Mouse (Mus musculus) retina, adult 2 months (tissue): ENCODE results near the gene Bmf.

Experiments used
- DNase-seq: peaks from one replicate; pipeline ENCODE4 v3.0.0-alpha.2; 2012; ENCODE audit warnings: low read depth, low spot score

The Bmf gene

DNA sequence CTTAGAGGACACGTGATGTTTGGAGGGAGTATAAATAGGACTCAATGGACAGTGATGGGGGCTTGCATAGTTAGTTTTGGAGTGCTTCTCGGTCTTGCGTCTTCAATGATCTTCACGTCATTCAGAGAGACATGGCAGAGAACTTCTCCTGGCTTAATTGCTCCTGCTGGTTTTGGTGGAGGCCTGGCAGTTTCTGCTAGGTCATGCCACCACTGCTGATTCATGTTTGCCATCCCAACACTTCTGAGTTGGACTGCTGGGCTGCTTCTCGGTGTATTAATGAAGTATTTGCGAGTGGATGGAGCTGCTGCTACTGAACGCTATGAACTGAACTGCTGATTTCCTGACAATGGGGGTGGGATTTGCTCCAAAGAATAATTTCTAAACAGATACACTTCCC, 68.6 kb downstream of the Bmf start:
- no peak for DNase-seq

DNA sequence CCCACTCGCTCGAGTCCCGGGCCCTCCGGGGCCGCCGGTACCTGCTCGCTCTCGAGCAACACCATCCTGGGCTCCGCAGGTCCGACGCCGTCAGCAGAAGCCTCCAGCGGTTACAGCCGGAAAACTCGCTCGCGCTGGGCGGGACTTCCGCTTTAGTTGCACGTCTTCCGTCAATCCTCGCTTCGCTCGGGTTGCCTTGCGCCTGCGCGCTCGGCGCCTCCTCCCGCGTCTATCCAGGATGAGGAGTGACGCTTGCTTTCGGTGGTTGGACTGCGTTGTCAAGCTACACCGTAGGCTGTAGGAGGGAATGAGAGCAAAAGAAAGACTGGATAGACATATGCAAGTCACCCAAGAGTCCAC, 70.0 kb downstream of the Bmf start, which contains the start of gene Srp14:
Gene Srp14, minus strand, starts transcription at position 162 of the 360 bp plus-strand sequence.
- peak; percentile 90 for DNase-seq

DNA sequence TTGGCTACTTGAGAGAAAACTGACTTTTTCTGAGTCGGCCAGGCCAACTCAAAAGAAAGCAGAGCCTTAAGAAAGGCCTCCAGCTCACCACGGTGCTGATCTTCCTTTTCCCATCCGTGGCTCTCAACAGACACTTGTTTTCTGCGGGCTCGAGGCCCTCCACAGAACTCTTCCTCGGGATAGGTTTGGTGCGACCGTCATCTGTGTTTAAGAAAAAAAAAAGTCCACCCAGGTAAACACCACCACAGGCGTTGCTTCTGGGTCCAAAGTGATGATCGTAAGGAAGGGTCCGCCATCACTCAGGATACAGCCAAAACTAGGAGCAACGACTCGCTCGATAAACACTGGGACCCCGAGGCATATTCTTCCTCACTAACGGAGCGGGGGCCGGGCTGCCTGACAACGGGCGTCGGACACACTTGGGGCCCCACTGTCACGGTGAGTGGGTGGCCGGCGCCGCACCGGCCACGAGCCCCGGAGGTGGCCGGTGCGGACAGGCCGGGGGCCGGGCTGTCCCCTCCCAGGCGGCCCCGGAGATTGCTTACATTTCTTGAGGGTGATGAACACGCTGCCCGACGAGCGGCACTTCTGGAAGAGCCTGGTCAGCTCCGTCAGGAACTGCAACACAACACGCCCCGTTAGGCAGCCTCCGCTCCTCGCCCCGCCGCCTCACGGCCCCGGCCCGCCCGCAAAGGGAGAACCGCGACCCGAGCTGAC, 70.5 kb downstream of the Bmf start:
- no peak for DNase-seq
